Mouse (Mus musculus): Measurements from ENCODE around the gene Olig3. TPM values are rescaled to one million over a fixed set of nuclear protein-coding genes. Genes with fewer than 3 reads are reported as not detected.
A peak's percentile ranks its signal among the peaks of the same experiment; 100 is the strongest.

Olig3 gene
- polyA plus RNA-seq, 1 experiment from 2014 or later, result not detected

DNA sequence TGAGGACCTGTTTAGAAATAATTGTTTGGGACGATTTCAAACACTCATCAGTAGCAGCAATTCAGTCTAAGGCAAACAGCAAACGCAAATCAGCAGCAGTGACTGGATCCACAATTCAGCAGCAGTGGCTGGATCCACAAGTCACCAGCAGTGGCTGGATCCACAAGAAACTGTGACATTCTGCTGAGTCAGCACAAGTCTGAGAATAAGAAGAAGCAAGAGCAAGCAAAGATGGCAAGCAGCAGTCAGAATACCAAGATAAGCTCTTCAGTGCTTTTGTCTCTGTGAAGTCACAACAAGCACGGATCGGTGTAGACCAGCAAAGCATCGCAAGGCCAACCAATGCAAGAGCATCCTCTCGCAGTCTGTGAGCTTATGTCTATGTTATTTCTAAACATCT, 12.3 kb upstream of the Olig3 start:
- H3K27ac ChIP-seq (ENCODE audit: low read length), result no peak overlapping the region
- 84% methylated on average over 6 of the region's 6 CpGs for WGBS
- H3K4me1 ChIP-seq (ENCODE audit: control insufficient read depth, insufficient read depth, low read length), result no peaks in the 10 kb centered on the region
- no peak overlapping the region for H3K4me2 ChIP-seq (ENCODE audit: low read depth, low read length)
- no peaks in the 10 kb centered on the region for H3K36me3 ChIP-seq (ENCODE audit: control insufficient read depth, insufficient read depth, low read length)
- H3K4me3 ChIP-seq (replicated peaks; ENCODE audit: low read length), result no peak overlapping the region
- no peaks in the 10 kb centered on the region for H3K9me3 ChIP-seq (replicated peaks; ENCODE audit: control insufficient read depth, low read length)
- ATAC-seq (ENCODE audit: insufficient read depth, low FRiP score), result no peak
- 0 out of 2 replicates have a peak, but pooled peaks cover 7% of the 10 kb centered on the region for H3K27me3 ChIP-seq (ENCODE audit: control insufficient read depth, insufficient read depth, low read length)
- no peak overlapping the region for H3K9ac ChIP-seq (ENCODE audit: low read length)

DNA sequence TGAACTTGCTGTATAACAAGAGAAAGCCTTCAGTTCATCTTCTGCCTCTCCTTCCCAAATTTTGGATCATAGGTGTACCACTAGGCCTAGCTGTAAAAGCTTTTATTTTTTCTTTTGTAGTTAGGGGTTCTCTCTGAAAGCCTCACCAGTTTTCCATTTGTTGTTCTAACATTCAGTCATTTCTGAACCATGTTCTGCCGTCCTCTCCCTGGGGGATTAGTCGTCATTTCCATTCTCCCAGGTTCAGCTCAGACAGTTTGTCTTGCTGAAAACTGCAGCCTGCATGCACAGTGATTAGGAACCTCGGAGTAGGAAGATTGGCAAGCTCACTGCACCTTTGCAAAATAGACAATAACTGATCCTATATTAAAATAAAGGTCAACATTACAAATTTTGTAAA, 7.0 kb upstream of the Olig3 start:
- Histone ChIP-seq H3K9me3 (replicated peaks; ENCODE audit: control insufficient read depth, low read length) (no peaks in the 10 kb centered on the region), H3K27ac (ENCODE audit: low read length) (no peak overlapping the region), H3K4me1 (ENCODE audit: control insufficient read depth, insufficient read depth, low read length) (no peaks in the 10 kb centered on the region), H3K4me3 (replicated peaks; ENCODE audit: low read length) (no peak overlapping the region), H3K27me3 (ENCODE audit: control insufficient read depth, insufficient read depth, low read length) (peaks cover 30% of the 10 kb centered on the region), H3K4me2 (ENCODE audit: low read depth, low read length) (no peak overlapping the region), H3K9ac (ENCODE audit: low read length) (no peak overlapping the region), H3K36me3 (ENCODE audit: control insufficient read depth, insufficient read depth, low read length) (no peaks in the 10 kb centered on the region)
- WGBS, result 53% methylated on average over 3 of the region's 3 CpGs
- ATAC-seq (ENCODE audit: insufficient read depth, low FRiP score), result no peak

DNA sequence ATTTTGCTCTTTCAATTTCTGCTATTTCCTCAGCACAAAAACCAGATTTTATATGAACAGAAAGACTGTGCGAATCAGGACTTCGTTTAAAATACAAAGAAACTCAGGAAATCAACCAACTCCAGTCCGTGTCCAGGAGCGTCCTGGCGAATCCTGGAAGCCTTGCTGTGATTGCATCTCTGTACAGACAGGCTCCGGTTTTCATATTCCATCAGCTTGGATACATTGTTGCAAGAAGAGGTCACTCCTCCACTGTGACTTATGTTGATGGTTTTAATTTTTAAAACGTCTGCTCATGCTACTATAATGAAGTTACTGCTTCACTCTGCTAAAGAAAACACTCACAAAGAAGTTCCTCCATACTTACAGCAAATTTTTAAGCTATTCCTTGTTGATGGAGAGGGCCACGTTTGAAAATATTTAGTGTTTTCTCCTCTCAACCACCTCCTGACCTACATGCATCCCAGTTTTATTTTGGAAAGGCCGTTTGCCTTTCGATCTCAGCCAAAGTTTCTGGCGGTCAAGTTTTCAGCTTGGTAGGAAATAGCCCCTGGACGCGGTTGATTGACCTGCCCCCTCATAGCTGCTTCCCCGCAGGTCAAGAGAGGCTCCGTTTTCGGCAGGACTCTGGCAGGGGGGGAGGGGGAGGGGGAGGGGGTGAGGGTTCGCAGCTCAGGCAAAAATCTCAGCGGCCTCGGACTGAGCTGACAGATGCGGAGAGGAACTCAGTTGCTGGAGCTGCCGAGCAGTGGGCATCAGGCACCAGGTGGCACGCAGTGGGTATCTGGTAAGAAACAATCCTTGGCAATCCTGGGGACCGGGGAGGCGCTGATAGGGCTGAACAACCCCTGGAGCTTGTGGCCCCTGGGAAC, 4.1 kb upstream of the Olig3 start:
- no peak for ATAC-seq (ENCODE audit: insufficient read depth, low FRiP score)
- WGBS, result 3% methylated on average over 24 of the region's 24 CpGs
- no peak overlapping the region for H3K4me2 ChIP-seq (ENCODE audit: low read depth, low read length)
- peaks cover 55% of the 10 kb centered on the region for H3K27me3 ChIP-seq (ENCODE audit: control insufficient read depth, insufficient read depth, low read length)
- H3K4me3 ChIP-seq (replicated peaks; ENCODE audit: low read length), result no peak overlapping the region
- no peaks in the 10 kb centered on the region for H3K36me3 ChIP-seq (ENCODE audit: control insufficient read depth, insufficient read depth, low read length)
- no peaks in the 10 kb centered on the region for H3K9me3 ChIP-seq (replicated peaks; ENCODE audit: control insufficient read depth, low read length)
- no peaks in the 10 kb centered on the region for H3K4me1 ChIP-seq (ENCODE audit: control insufficient read depth, insufficient read depth, low read length)
- no peak overlapping the region for H3K27ac ChIP-seq (ENCODE audit: low read length)
- no peak overlapping the region for H3K9ac ChIP-seq (ENCODE audit: low read length)

DNA sequence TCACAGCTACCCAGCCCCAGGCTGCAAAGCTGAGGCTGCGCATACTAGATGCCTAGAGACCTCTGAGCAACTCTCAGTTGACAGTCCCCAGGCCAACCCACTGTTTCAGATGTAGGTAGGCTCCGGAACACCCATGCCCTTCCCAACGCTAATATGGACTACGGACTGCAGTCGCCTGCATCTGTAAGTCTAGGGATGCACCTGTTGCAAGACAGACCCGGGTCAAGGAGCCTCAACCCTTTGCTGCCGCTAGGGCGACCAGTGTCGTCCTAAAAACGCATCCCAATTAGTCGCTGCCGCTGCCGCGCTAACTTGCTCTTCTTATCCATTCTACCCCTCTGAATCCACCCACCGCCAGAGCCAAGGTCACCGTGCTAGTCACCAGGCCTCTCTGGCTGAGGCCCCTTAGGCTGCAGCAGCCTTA, 3.4 kb upstream of the Olig3 start:
- WGBS, result 1% methylated on average over 16 of the region's 16 CpGs
- ATAC-seq (ENCODE audit: insufficient read depth, low FRiP score), result no peak
- no peaks in the 10 kb centered on the region for H3K4me1 ChIP-seq (ENCODE audit: control insufficient read depth, insufficient read depth, low read length)

DNA sequence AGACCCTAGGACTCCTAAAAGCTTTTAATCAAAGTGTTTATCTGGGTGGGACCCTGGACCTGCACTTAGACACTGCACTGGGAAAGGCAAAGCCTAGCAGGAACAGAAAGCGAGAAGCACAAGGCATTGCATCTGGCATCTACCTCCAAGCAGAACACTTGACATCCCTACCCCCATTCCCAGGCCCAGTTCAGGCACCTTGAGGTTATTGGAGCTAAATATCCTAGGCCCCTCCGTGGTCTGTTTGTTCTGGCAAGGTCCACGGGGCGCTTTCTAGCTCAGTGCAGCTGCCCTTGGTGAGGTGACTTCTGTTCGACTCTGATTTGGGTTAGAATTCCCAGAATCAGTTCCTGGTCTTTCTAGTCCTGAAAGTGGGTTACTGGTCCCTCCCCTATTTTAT, 2.7 kb upstream of the Olig3 start:
- Histone ChIP-seq H3K27me3 (ENCODE audit: control insufficient read depth, insufficient read depth, low read length) (peaks cover 68% of the 10 kb centered on the region), H3K9ac (ENCODE audit: low read length) (no peak overlapping the region), H3K9me3 (replicated peaks; ENCODE audit: control insufficient read depth, low read length) (no peaks in the 10 kb centered on the region), H3K4me1 (ENCODE audit: control insufficient read depth, insufficient read depth, low read length) (no peaks in the 10 kb centered on the region), H3K36me3 (ENCODE audit: control insufficient read depth, insufficient read depth, low read length) (no peaks in the 10 kb centered on the region), H3K4me2 (ENCODE audit: low read depth, low read length) (no peak overlapping the region), H3K27ac (ENCODE audit: low read length) (no peak overlapping the region), H3K4me3 (replicated peaks; ENCODE audit: low read length) (no peak overlapping the region)
- no peak for ATAC-seq (ENCODE audit: insufficient read depth, low FRiP score)
- WGBS, result 10% methylated on average over 5 of the region's 5 CpGs

More for the DNA sequence above, 3.4 kb upstream of the Olig3 start:
- peaks cover 61% of the 10 kb centered on the region for H3K27me3 ChIP-seq (ENCODE audit: control insufficient read depth, insufficient read depth, low read length)
- no peak overlapping the region for H3K9ac ChIP-seq (ENCODE audit: low read length)
- no peak overlapping the region for H3K27ac ChIP-seq (ENCODE audit: low read length)
- no peaks in the 10 kb centered on the region for H3K36me3 ChIP-seq (ENCODE audit: control insufficient read depth, insufficient read depth, low read length)
- H3K9me3 ChIP-seq (replicated peaks; ENCODE audit: control insufficient read depth, low read length), result no peaks in the 10 kb centered on the region
- no peak overlapping the region for H3K4me3 ChIP-seq (replicated peaks; ENCODE audit: low read length)
- H3K4me2 ChIP-seq (ENCODE audit: low read depth, low read length), result no peak overlapping the region

DNA sequence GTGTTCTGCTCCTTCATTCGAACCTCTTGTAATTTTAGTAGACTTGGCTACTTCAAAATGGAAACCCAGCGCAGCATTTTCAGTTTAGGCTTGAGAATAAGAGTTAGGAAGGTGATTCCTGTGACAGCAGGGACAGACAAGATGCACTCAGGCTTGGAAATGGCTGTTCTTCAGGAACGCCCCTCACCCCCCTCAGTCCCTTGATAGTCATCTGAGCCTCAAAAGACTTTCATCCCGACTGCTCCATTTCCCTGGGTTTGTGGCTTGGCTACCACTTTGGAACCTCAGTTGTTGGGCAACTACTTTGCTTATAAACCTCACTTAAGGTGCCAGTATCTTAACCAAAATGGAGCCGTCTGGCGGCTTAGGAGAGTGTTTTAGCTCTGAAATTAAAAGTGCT, 2.2 kb upstream of the Olig3 start:
- Histone ChIP-seq H3K4me2 (ENCODE audit: low read depth, low read length) (no peak overlapping the region), H3K36me3 (ENCODE audit: control insufficient read depth, insufficient read depth, low read length) (no peaks in the 10 kb centered on the region), H3K27me3 (ENCODE audit: control insufficient read depth, insufficient read depth, low read length) (peaks cover 67% of the 10 kb centered on the region), H3K4me3 (replicated peaks; ENCODE audit: low read length) (no peak overlapping the region), H3K9me3 (replicated peaks; ENCODE audit: control insufficient read depth, low read length) (no peaks in the 10 kb centered on the region), H3K9ac (ENCODE audit: low read length) (no peak overlapping the region), H3K27ac (ENCODE audit: low read length) (no peak overlapping the region), H3K4me1 (ENCODE audit: control insufficient read depth, insufficient read depth, low read length) (no peaks in the 10 kb centered on the region)
- no peak for ATAC-seq (ENCODE audit: insufficient read depth, low FRiP score)
- 10% methylated on average over 6 of the region's 6 CpGs for WGBS

DNA sequence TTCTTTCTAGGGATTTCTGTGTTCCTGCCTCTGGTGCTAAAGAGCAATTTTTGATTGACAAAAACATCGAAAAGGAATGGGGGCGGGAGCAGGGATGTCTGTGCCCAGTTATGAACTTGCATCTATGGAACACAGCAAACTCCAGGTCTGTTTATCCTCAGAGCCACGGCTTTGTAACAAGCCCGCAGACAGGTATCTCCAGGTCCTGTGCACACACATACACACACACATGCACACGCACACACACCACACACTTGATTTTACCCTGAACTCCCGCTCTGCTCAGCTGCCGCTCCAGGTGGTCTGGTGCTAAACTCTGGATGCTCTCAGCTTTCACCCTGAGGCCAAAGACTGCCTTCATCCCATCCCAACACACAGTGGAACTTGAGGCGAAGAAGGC, 1.3 kb upstream of the Olig3 start:
- no peaks in the 10 kb centered on the region for H3K4me1 ChIP-seq (ENCODE audit: control insufficient read depth, insufficient read depth, low read length)
- peaks cover 73% of the 10 kb centered on the region for H3K27me3 ChIP-seq (ENCODE audit: control insufficient read depth, insufficient read depth, low read length)
- H3K9ac ChIP-seq (ENCODE audit: low read length), result no peak overlapping the region
- H3K36me3 ChIP-seq (ENCODE audit: control insufficient read depth, insufficient read depth, low read length), result no peaks in the 10 kb centered on the region
- H3K27ac ChIP-seq (ENCODE audit: low read length), result no peak overlapping the region
- no peak overlapping the region for H3K4me3 ChIP-seq (replicated peaks; ENCODE audit: low read length)
- 5% methylated on average over 8 of the region's 8 CpGs for WGBS
- ATAC-seq (ENCODE audit: insufficient read depth, low FRiP score), result no peak
- H3K4me2 ChIP-seq (ENCODE audit: low read depth, low read length), result no peak overlapping the region
- no peaks in the 10 kb centered on the region for H3K9me3 ChIP-seq (replicated peaks; ENCODE audit: control insufficient read depth, low read length)

DNA sequence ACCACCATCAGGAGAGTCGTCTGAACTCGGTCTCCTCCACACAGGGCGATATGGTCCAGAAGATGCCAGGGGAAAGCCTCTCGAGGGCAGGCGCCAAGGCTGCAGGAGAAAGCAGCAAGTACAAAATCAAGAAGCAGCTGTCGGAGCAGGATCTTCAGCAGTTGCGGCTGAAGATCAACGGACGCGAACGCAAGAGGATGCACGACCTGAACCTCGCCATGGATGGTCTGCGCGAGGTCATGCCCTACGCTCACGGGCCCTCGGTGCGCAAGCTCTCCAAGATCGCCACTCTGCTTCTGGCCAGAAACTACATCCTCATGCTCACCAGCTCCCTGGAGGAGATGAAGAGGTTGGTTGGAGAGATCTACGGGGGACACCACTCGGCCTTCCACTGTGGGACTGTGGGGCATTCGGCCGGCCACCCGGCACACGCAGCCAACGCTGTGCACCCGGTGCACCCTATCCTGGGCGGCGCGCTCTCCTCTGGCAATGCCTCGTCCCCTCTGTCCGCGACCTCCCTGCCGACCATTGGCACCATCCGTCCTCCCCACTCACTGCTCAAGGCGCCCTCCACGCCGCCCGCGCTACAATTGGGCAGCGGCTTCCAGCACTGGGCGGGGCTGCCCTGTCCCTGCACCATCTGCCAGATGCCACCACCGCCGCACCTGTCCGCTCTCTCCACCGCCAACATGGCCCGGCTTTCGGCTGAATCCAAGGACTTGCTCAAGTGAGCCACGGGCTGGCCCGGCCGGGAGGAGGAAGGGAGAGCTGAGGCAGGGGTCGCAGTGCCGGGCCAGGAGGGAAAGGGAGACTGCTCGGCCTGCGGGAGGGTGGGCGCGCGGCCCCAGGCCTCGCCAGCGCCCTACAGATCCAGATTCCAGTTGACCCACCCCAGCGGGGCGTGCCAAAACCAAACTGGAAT, 648 bp downstream of the Olig3 start:
- H3K4me1 ChIP-seq (ENCODE audit: control insufficient read depth, insufficient read depth, low read length), result no peaks in the 10 kb centered on the region
- 2% methylated on average over 63 of the region's 63 CpGs for WGBS
- no peak overlapping the region for H3K9ac ChIP-seq (ENCODE audit: low read length)
- no peak for ATAC-seq (ENCODE audit: insufficient read depth, low FRiP score)
- H3K36me3 ChIP-seq (ENCODE audit: control insufficient read depth, insufficient read depth, low read length), result no peaks in the 10 kb centered on the region
- H3K9me3 ChIP-seq (replicated peaks; ENCODE audit: control insufficient read depth, low read length), result no peaks in the 10 kb centered on the region
- H3K27ac ChIP-seq (ENCODE audit: low read length), result no peak overlapping the region
- peaks cover 86% of the 10 kb centered on the region for H3K27me3 ChIP-seq (ENCODE audit: control insufficient read depth, insufficient read depth, low read length)
- H3K4me2 ChIP-seq (ENCODE audit: low read depth, low read length), result peak overlapping the region; percentile 27; the same call in 1 of the 2 replicates
- H3K4me3 ChIP-seq (replicated peaks; ENCODE audit: low read length), result peak overlapping the region; percentile 2; the same call in 1 of the 2 replicates

DNA sequence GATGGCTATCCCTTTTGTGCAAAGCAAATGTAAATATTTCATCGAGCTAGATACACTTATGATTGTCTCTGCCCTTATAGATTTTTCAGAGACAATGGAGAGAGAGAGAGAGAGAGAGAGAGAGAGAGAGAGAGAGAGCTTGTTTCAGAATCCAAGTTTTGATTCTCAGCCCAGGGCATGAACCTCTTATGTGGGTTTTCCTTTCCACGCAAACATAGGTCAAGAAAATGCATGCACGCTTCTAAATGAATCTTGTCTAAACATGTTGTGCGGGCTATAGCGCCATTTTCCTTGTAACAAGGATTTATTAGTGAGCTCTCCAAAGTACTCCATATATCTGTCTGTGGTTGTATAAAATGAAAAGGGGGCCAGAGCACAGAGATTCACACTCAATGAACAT, 1.5 kb downstream of the Olig3 start:
- 17% methylated on average over 5 of the region's 5 CpGs for WGBS
- Histone ChIP-seq H3K9me3 (replicated peaks; ENCODE audit: control insufficient read depth, low read length) (no peaks in the 10 kb centered on the region), H3K27ac (ENCODE audit: low read length) (no peak overlapping the region), H3K4me1 (ENCODE audit: control insufficient read depth, insufficient read depth, low read length) (no peaks in the 10 kb centered on the region), H3K4me2 (ENCODE audit: low read depth, low read length) (no peak overlapping the region), H3K36me3 (ENCODE audit: control insufficient read depth, insufficient read depth, low read length) (no peaks in the 10 kb centered on the region), H3K9ac (ENCODE audit: low read length) (no peak overlapping the region), H3K27me3 (ENCODE audit: control insufficient read depth, insufficient read depth, low read length) (peaks cover 88% of the 10 kb centered on the region), H3K4me3 (replicated peaks; ENCODE audit: low read length) (no peak overlapping the region)
- ATAC-seq (ENCODE audit: insufficient read depth, low FRiP score), result no peak
